Mouse (Mus musculus) midbrain, embryonic 16.5 days (tissue): ENCODE data around the gene Pip4k2a. TPM values are rescaled to one million over a fixed set of nuclear protein-coding genes. Genes with fewer than 3 reads are reported as not detected.
A peak's percentile ranks its signal among the peaks of the same experiment; 100 is the strongest.

Experiments used
- ATAC-seq: fragments of 200-750 bp; cut with Nextera tagmentation; 2 replicates; pipeline ENCODE4 v1.8.0; 2017; ENCODE audit warnings: moderate TSS enrichment
- H3K27ac ChIP-seq: fragments of 300-500 bp; sonication (generic); 2 replicates; pipeline ENCODE4 v1.5.1; 2014; ENCODE audit warnings: mild to moderate bottlenecking, low read length, mixed read lengths
- H3K27me3 ChIP-seq: fragments of 300-500 bp; sonication (generic); 2 replicates; pipeline ENCODE4 v1.6.1; 2014; ENCODE audit warnings: low read depth, low read length, mixed read lengths; ENCODE audit not compliant: control insufficient read depth, insufficient read depth
- H3K36me3 ChIP-seq: fragments of 300-500 bp; sonication (generic); 2 replicates; pipeline ENCODE4 v1.6.1; 2014; ENCODE audit warnings: mild to moderate bottlenecking, low read length, moderate library complexity, mixed read lengths; ENCODE audit not compliant: control insufficient read depth, insufficient read depth
- H3K4me1 ChIP-seq: fragments of 300-500 bp; sonication (generic); 2 replicates; pipeline ENCODE4 v1.6.1; 2014; ENCODE audit warnings: mild to moderate bottlenecking, low read length, mixed read lengths; ENCODE audit not compliant: control insufficient read depth, insufficient read depth
- H3K4me2 ChIP-seq: fragments of 300-500 bp; sonication (generic); 2 replicates; pipeline ENCODE4 v1.6.1; 2014; ENCODE audit warnings: mild to moderate bottlenecking, low read length, mixed read lengths
- H3K4me3 ChIP-seq: fragments of 300-500 bp; sonication (generic); 2 replicates; pipeline ENCODE4 v1.5.1; 2014; ENCODE audit warnings: low read depth, mild to moderate bottlenecking, low read length, moderate library complexity, mixed read lengths
- H3K9ac ChIP-seq: fragments of 300-500 bp; sonication (generic); 2 replicates; pipeline ENCODE4 v1.6.1; 2014; ENCODE audit warnings: low read depth, low read length, mixed read lengths
- H3K9me3 ChIP-seq: fragments of 300-500 bp; sonication (generic); replicated peaks from 2 replicates; pipeline ENCODE4 v1.6.1; 2014; ENCODE audit warnings: mild to moderate bottlenecking, low read length, mixed read lengths; ENCODE audit not compliant: control insufficient read depth, poor library complexity, severe bottlenecking
- WGBS: fragments of 180-500 bp; shearing (Covaris S2); extraction: QIAGEN DNeasy Blood & Tissue Kit; methylation state at CpG from one replicate; pipeline ENCODE4 v1.1.7; 2014; 5-methylcytosine and 5-hydroxymethylcytosine counted together
- polyA plus RNA-seq: library from polyadenylated mRNA; unstranded; fragments of >200 nt; fragmentation: Nextera tagmentation; extraction: Ambion mirVana; gene quantifications from 2 replicates; pipeline ENCODE4 v1.2.1, GENCODE M21; 2015

Gene Pip4k2a
- polyA plus RNA-seq, 1 experiment from 2014 or later: 10.0 TPM

DNA sequence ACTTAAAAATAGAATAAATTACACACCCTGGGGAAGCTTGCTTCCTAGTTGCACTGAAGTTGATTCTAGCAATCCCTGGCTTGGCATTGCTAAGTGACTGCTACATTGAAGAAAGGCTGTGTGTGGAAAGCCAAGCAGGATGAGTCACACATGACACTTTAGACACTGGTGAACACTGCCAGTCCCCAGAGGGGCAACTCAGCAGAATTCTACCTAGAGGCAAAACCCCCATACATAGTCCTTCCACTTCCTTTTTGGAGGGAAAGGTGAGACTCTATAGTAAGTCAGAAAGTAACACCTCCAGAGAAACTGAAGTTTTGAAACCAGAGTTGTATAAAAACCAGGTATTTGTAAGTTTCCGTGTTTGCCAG, 80.6 kb downstream of the Pip4k2a start:
- Histone ChIP-seq H3K9ac (no peak overlapping the region), H3K27ac (no peak overlapping the region), H3K36me3 (no peaks in the 10 kb centered on the region), H3K4me1 (no peaks in the 10 kb centered on the region; the same call in 1 of the 2 replicates), H3K27me3 (no peaks in the 10 kb centered on the region), H3K4me3 (no peak overlapping the region), H3K9me3 (no peaks in the 10 kb centered on the region), H3K4me2 (no peak overlapping the region)
- WGBS: 94% methylated on average over 1 of the region's 1 CpGs
- ATAC-seq: no peak

DNA sequence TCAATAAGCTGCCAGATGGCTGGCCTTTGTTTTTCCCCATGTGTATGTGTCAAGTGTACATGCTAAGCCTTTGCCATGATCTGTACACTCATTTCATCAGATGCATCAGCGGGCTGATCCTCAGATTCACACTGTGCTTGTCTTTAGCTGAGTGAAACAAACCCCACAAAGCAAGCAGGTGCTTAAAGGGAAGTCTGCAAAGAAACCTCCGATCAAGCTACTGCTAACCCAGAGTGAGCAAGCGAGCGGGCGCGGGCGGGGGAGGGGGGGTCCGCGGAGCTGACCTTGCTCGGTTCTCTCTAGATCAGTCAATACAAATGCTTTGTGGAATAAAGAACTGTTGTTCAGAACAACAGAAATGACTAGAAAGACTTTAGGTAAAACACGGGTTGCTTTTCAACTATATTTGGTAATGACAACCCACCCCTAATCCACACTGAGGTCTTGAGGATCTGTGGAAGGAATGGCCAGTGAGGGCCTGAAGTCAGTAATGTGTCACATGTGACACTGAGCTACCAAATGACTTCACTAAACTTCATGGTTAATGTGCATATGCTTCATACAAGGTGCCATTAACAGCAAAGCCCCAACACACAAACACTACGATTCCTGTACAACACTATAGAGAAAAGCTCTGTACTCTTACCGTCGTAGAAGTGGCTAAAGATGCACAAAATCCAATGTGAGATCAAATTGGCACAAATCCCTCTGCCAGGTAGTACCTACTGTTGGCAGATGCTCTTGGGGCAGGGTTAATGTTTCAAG, 81.1 kb downstream of the Pip4k2a start:
- no peak overlapping the region for H3K27ac ChIP-seq
- peak; percentile 40; the same call in 1 of the 2 replicates for ATAC-seq
- H3K27me3 ChIP-seq: no peaks in the 10 kb centered on the region
- no peaks in the 10 kb centered on the region for H3K9me3 ChIP-seq
- H3K4me2 ChIP-seq: no peak overlapping the region
- no peaks in the 10 kb centered on the region; the same call in 1 of the 2 replicates for H3K4me1 ChIP-seq
- H3K4me3 ChIP-seq: no peak overlapping the region
- no peak overlapping the region for H3K9ac ChIP-seq
- H3K36me3 ChIP-seq: no peaks in the 10 kb centered on the region
- 61% methylated on average over 14 of the region's 14 CpGs for WGBS

DNA sequence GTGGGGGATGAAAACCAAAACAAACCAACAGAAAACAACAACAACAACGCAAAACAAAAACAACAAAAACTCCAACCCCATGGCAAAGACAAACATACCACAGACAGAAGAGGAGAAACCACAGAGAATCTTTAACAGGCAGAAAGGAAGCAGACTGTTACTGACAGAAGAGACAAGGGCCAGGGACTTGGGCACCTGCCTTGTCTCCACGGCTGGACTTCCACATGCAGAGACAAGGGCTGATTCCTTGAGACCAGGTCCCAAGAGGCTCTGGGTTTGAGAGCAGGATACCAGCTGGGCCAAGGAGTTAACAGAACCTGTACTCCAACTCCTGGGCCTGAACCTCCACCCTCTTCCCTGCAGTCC, 81.9 kb downstream of the Pip4k2a start:
- no peak overlapping the region for H3K4me3 ChIP-seq
- WGBS: 78% methylated on average over 2 of the region's 2 CpGs
- H3K27me3 ChIP-seq: no peaks in the 10 kb centered on the region
- H3K9ac ChIP-seq: no peak overlapping the region
- ATAC-seq: no peak
- H3K4me2 ChIP-seq: no peak overlapping the region
- H3K27ac ChIP-seq: no peak overlapping the region
- H3K9me3 ChIP-seq: no peaks in the 10 kb centered on the region
- H3K36me3 ChIP-seq: no peaks in the 10 kb centered on the region
- no peaks in the 10 kb centered on the region; the same call in 1 of the 2 replicates for H3K4me1 ChIP-seq

DNA sequence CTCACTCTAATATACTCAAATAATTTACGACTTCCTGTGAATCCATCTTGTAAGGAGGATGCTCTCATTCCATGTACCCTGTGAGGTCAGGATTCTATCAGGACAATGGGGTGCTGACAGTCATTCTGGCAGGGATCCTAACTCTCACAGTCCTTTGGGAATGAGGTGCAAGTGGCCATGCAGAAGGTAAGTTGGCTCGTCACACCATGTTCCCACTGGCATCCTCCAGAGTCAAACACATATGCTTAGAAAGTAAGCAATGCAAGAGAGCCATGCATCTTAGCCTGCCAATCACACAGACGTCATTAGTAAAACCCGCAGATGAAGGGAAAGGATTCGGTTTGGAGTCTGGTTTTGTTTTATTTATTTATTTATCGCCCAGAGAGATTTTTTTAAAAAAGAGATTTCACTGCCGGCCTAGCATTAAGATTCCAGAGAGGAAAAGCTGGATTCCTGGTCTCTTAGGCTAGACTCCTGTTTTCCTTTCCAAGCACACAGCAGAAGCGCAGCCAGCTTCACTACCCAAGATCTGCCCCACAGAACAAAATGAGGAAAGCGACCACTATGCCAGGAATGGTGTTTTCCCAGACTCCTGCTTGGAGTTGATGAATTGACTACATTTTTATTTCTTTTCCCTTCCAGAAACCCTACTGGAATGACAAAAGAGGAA, 82.4 kb downstream of the Pip4k2a start:
- H3K9me3 ChIP-seq: no peaks in the 10 kb centered on the region
- H3K27ac ChIP-seq: no peak overlapping the region
- no peak overlapping the region for H3K9ac ChIP-seq
- H3K36me3 ChIP-seq: no peaks in the 10 kb centered on the region
- ATAC-seq: no peak
- no peak overlapping the region for H3K4me3 ChIP-seq
- H3K27me3 ChIP-seq: no peaks in the 10 kb centered on the region
- WGBS: 82% methylated on average over 9 of the region's 9 CpGs
- no peaks in the 10 kb centered on the region; the same call in 1 of the 2 replicates for H3K4me1 ChIP-seq
- H3K4me2 ChIP-seq: no peak overlapping the region

DNA sequence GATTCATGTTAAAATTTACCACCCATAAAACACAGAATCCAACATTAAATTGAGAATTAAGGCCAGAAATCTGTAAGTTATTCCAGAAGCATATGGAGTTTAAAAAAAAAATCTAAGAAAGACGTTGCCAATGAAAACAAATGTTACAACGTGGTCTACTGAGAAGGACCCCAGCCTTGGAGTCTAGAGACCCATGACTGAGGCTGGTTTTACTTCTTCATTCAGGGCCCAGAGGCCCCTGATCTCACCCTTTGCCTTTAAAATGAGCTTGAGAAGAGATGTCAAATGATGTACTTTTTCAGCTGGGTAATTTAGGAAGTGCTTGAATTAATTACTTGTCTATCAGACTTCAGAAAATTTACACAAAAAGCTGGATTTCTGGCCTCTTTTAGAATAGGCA, 83.2 kb downstream of the Pip4k2a start:
- H3K4me2 ChIP-seq: no peak overlapping the region
- H3K9me3 ChIP-seq: no peaks in the 10 kb centered on the region
- H3K27me3 ChIP-seq: no peaks in the 10 kb centered on the region
- H3K4me3 ChIP-seq: no peak overlapping the region
- no peak overlapping the region for H3K27ac ChIP-seq
- H3K9ac ChIP-seq: no peak overlapping the region
- no peaks in the 10 kb centered on the region; the same call in 1 of the 2 replicates for H3K4me1 ChIP-seq
- WGBS: 82% methylated on average over 2 of the region's 2 CpGs
- no peak for ATAC-seq
- H3K36me3 ChIP-seq: no peaks in the 10 kb centered on the region

DNA sequence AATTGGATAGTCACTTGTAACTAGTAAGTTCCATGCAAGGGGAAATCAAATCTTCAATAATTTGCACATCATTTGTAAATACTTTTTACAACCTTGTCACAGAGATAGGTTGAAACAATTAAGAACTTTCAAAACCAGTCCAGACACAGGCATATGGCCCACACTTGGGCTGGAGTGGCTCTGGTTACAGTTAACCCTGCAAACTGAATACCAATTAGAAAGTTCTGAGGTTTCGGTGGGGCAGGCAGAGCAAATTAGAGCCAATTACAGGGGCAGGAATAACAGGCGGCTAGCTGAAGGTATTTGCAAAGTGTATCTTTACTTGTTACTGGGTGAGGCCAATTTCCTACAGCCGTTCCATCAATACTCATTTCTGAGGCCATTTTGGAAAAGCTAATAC, 84.3 kb downstream of the Pip4k2a start:
- Histone ChIP-seq H3K9me3 (no peaks in the 10 kb centered on the region), H3K27ac (no peak overlapping the region), H3K9ac (no peak overlapping the region), H3K4me3 (no peak overlapping the region), H3K4me1 (no peaks in the 10 kb centered on the region), H3K36me3 (no peaks in the 10 kb centered on the region), H3K4me2 (no peak overlapping the region), H3K27me3 (no peaks in the 10 kb centered on the region)
- 82% methylated on average over 3 of the region's 3 CpGs for WGBS
- no peak for ATAC-seq

DNA sequence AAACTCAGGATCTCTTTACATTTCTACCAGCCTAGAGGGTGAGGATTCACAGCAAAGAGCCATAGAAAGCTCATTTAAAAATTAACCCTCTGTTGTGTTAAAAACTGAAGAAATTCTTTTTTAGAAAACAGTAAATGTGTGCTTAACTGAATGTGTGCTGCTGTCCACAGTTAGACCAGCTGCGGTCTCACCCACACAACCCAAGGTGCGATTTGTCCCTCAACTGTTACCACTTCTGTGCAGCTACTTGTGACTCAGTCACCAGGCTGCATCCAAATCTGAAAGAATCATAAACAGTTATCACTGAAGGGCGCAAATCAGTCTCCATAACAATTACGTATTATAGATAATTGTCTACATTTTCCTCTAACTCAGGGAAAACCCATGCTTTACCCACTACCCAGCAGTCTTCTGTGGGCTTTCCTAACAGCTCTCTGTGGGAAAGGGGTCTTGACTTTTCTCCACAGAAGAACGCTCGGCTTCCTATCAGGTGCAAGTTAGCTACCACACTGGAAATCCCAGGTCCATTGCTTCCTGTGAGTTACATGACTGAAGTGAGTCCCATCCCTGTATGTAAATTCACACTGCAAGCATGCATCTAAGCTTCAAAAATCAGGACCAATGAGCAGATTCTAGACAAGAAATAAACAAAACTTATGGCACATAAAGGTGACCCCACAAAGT, 86.5 kb downstream of the Pip4k2a start:
- no peaks in the 10 kb centered on the region for H3K27me3 ChIP-seq
- WGBS: 93% methylated on average over 6 of the region's 6 CpGs
- no peak overlapping the region for H3K4me3 ChIP-seq
- ATAC-seq: no peak
- no peak overlapping the region for H3K9ac ChIP-seq
- H3K27ac ChIP-seq: no peak overlapping the region
- H3K9me3 ChIP-seq: no peaks in the 10 kb centered on the region
- H3K36me3 ChIP-seq: no peaks in the 10 kb centered on the region
- H3K4me2 ChIP-seq: no peak overlapping the region
- no peaks in the 10 kb centered on the region for H3K4me1 ChIP-seq

DNA sequence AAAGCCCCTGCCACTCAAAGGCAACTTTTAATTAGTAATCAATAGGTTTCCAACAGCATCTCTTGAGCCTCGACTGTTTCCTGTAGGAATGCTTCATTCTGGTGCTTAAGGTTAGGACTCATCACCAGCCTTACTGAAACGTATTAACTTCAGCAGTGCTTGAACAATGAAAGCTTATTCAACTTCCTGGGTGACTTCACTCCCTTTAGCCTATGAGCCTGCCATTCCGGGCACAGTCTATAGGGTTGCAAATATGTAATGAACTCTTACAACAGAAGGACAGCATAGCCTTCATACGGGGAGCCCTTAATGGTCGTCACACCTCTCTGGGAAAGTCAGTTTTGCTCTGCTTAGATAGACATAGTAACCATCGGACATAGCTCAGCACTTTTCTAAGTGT, 87.7 kb downstream of the Pip4k2a start:
- Histone ChIP-seq H3K27ac (no peak overlapping the region), H3K4me1 (no peaks in the 10 kb centered on the region), H3K4me3 (no peak overlapping the region), H3K36me3 (no peaks in the 10 kb centered on the region), H3K9ac (no peak overlapping the region), H3K9me3 (no peaks in the 10 kb centered on the region), H3K4me2 (no peak overlapping the region), H3K27me3 (no peaks in the 10 kb centered on the region)
- no peak for ATAC-seq
- 75% methylated on average over 6 of the region's 6 CpGs for WGBS

DNA sequence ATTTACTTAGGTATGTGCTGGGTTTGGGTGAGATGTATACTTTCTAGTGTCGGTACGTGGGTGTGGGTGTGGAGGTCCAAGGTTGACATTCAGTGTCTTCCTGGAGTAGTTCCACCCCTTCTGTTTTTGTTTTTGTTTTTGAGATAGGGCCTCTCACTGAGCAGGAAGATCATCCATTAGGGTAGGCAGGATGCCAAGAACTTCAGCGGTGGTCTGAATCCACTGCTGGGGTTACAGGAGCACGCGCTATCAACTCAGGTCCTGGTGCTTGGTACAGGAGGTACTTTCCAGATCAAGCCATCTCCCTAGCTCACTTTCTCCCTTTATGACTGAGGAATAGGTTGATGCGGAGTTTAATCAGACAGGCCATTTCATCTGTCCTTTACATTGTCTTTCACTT, 88.2 kb downstream of the Pip4k2a start:
- Histone ChIP-seq H3K36me3 (no peaks in the 10 kb centered on the region), H3K9me3 (no peaks in the 10 kb centered on the region), H3K4me1 (no peaks in the 10 kb centered on the region), H3K27ac (no peak overlapping the region), H3K9ac (no peak overlapping the region), H3K4me2 (no peak overlapping the region), H3K27me3 (no peaks in the 10 kb centered on the region), H3K4me3 (no peak overlapping the region)
- WGBS: 85% methylated on average over 6 of the region's 6 CpGs
- no peak for ATAC-seq
